Mouse (Mus musculus) heart, postnatal 0 days (tissue): ENCODE results near the gene Adipoq. TPM values are rescaled to one million over a fixed set of nuclear protein-coding genes. Genes with fewer than 3 reads are reported as not detected.
A peak's percentile ranks its signal among the peaks of the same experiment; 100 is the strongest.

Experiments used
- ATAC-seq: fragments of 200-750 bp; cut with Nextera tagmentation; 2 replicates; pipeline ENCODE4 v1.8.0; 2017; ENCODE audit warnings: low read depth, moderate number of reproducible peaks, moderate library complexity; ENCODE audit not compliant: insufficient read depth
- DNase-seq: peaks from one replicate; pipeline ENCODE4 v3.0.0-alpha.2; 2016; ENCODE audit warnings: low spot score
- H3K27ac ChIP-seq: fragments of 300-500 bp; sonication (generic); 2 replicates; pipeline ENCODE4 v1.5.1; 2014; ENCODE audit warnings: low read depth, mild to moderate bottlenecking
- H3K27me3 ChIP-seq: fragments of 300-500 bp; sonication (generic); 2 replicates; pipeline ENCODE4 v1.6.1; 2014; ENCODE audit warnings: low read length, mixed read lengths; ENCODE audit not compliant: control insufficient read depth, insufficient read depth
- H3K36me3 ChIP-seq: fragments of 300-500 bp; sonication (generic); replicated peaks from 2 replicates; pipeline ENCODE4 v1.6.1; 2014; ENCODE audit warnings: low read length, mixed read lengths; ENCODE audit not compliant: control insufficient read depth, insufficient read depth
- H3K4me1 ChIP-seq: fragments of 300-500 bp; sonication (generic); 2 replicates; pipeline ENCODE4 v1.6.1; 2014; ENCODE audit warnings: antibody characterized with exemption; ENCODE audit not compliant: control insufficient read depth, insufficient read depth
- H3K4me2 ChIP-seq: fragments of 300-500 bp; sonication (generic); 2 replicates; pipeline ENCODE4 v1.6.1; 2014; ENCODE audit warnings: low read depth, mild to moderate bottlenecking, low read length, moderate library complexity
- H3K4me3 ChIP-seq: fragments of 300-500 bp; sonication (generic); 2 replicates; pipeline ENCODE4 v1.5.1; 2014; ENCODE audit warnings: low read depth, low read length
- H3K9ac ChIP-seq: fragments of 300-500 bp; sonication (generic); replicated peaks from 2 replicates; pipeline ENCODE4 v1.6.1; 2014; ENCODE audit warnings: low read depth, low read length, mixed read lengths
- H3K9me3 ChIP-seq: fragments of 300-500 bp; sonication (generic); replicated peaks from 2 replicates; pipeline ENCODE4 v1.6.1; 2016; ENCODE audit warnings: low read length; ENCODE audit not compliant: control insufficient read depth
- CTCF ChIP-seq: IDR thresholded peaks from 2 replicates; pipeline ENCODE4 v1.5.1; 2016; ENCODE audit warnings: antibody characterized with exemption, control low read depth, low read depth
- EP300 ChIP-seq: IDR thresholded peaks from 2 replicates; pipeline ENCODE4 v1.6.1; 2016; ENCODE audit warnings: antibody characterized with exemption, low read depth
- WGBS: fragments of 180-500 bp; shearing (Covaris S2); extraction: QIAGEN DNeasy Blood & Tissue Kit; methylation state at CpG from one replicate; pipeline ENCODE4 v1.1.7; 2014; 5-methylcytosine and 5-hydroxymethylcytosine counted together
- polyA plus RNA-seq: library from polyadenylated mRNA; unstranded; fragments of >200 nt; fragmentation: Nextera tagmentation; extraction: Ambion mirVana; gene quantifications from 2 replicates; pipeline ENCODE4 v1.2.1, GENCODE M21; 2015
- total RNA-seq: library from RNA; depleted of rRNA; stranded (reverse); fragments of >200 nt; gene quantifications from 2 replicates; pipeline ENCODE4 v1.2.3, GENCODE M21; 2014; ENCODE audit warnings: low replicate concordance

Gene Adipoq
- total and polyA plus RNA-seq, 2 experiments from 2014 or later = 0.20 TPM; not detected in 1

DNA sequence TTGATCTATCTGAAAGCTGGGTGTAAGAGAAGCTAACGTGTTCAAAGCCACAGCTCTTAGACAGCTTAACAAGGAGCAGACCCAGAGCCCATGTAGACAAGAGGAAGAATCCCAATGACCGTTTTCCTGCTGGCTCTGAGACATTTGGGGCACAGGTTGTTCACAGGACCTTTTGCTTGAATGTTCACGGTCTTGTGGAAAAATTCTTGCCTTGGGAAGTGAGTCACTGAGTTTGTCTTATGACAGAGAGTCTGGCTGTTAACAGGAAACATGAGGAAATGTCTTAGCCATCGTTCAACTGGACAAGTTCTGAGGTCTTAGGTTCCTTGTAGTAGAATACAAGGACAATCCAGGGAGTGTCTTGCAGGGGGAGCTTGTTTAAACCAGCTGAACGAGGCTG, 20.7 kb downstream of the Adipoq start:
- H3K4me3 ChIP-seq = no peak overlapping the region
- H3K27me3 ChIP-seq = no peaks in the 10 kb centered on the region
- TF ChIP-seq CTCF = no peak
- TF ChIP-seq EP300 = no peak
- H3K4me2 ChIP-seq = no peak overlapping the region
- WGBS = 38% methylated on average over 5 of the region's 5 CpGs
- H3K36me3 ChIP-seq = no peaks in the 10 kb centered on the region
- ATAC-seq = peak; percentile 51
- H3K9me3 ChIP-seq = no peaks in the 10 kb centered on the region
- DNase-seq = peak; percentile 38
- no peaks in the 10 kb centered on the region for H3K4me1 ChIP-seq
- no peak overlapping the region for H3K9ac ChIP-seq
- H3K27ac ChIP-seq = peak overlapping the region; percentile 76

DNA sequence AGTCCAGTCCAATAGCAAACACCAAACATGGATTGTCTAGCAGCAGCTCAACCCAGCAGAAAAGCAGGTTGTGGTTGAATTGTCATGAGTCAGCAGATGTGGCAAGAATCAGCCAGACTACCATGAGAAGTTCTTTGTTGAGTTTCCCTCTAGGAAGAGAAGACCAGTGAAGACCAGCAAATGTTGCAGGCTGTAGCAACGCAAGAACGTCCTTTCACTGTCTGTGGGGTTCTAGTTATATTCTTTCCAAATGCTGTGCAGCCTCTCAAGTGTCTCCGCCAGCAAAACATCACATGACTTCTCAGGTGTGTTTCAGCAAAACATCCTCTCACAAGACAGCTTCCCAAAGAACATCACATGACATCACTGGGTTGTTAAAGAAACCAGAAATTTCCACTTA, 24.5 kb downstream of the Adipoq start:
- ATAC-seq (no peak), DNase-seq (no peak)
- WGBS = 92% methylated on average over 3 of the region's 3 CpGs
- Histone ChIP-seq H3K27ac (no peak overlapping the region), H3K4me1 (no peaks in the 10 kb centered on the region), H3K36me3 (no peaks in the 10 kb centered on the region), H3K4me2 (no peak overlapping the region), H3K4me3 (no peak overlapping the region), H3K9ac (no peak overlapping the region), H3K27me3 (no peaks in the 10 kb centered on the region), H3K9me3 (peaks cover 5% of the 10 kb centered on the region; the same call in 1 of the 2 replicates)
- TF ChIP-seq CTCF = no peak
- TF ChIP-seq EP300 = no peak

DNA sequence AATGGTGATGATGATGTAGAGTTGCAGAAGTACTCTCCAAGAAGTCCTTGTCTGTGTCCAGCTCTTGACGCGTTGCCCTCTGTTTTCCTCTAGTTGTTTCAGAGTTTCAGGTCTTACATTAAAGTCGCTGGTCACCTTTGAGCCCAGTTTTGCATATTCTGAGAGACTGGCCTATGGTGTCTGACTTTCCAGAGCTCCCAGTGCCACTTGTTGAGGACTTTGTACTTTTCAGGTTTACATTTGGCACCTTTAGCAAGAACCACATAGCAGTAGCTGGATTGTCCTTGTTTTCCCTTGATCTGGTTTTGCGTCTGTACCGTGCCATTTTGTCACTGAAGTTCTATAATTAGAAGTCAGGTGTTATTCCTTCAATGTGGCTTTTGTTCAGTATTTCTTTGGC, 27.6 kb downstream of the Adipoq start:
- no peak overlapping the region for H3K4me2 ChIP-seq
- DNase-seq (no peak), ATAC-seq (no peak)
- H3K9ac ChIP-seq = no peak overlapping the region
- H3K36me3 ChIP-seq = no peaks in the 10 kb centered on the region
- H3K27me3 ChIP-seq = no peaks in the 10 kb centered on the region
- no peak overlapping the region for H3K27ac ChIP-seq
- H3K4me1 ChIP-seq = peaks cover 5% of the 10 kb centered on the region; the same call in 1 of the 2 replicates
- TF ChIP-seq CTCF = no peak
- no peak for TF ChIP-seq EP300
- 83% methylated on average over 5 of the region's 5 CpGs for WGBS
- no peak overlapping the region for H3K4me3 ChIP-seq
- H3K9me3 ChIP-seq = peaks cover 5% of the 10 kb centered on the region; the same call in 1 of the 2 replicates

DNA sequence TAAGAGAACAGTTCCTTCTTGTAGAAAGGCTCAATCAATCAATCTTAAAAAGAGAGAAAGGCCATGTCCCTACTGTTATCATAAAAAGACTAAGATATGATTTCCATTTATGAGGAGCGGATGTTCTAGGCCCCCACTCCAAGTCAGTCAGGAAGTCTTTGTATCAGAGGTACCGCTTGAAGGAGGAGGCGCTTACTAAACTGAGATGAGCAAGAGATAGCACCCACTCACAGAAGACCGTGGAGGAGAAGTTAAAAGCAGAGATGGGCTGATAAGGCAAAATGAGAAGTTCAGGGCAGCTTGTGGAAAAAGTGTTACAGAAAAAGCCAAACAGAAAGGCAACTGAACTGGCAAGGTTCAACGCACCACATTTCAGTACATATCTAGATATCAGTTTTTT, 28.5 kb downstream of the Adipoq start:
- Histone ChIP-seq H3K36me3 (no peaks in the 10 kb centered on the region), H3K4me2 (no peak overlapping the region), H3K27me3 (no peaks in the 10 kb centered on the region), H3K4me1 (peaks cover 5% of the 10 kb centered on the region; the same call in 1 of the 2 replicates), H3K4me3 (no peak overlapping the region), H3K27ac (no peak overlapping the region), H3K9me3 (peaks cover 5% of the 10 kb centered on the region; the same call in 1 of the 2 replicates), H3K9ac (no peak overlapping the region)
- ATAC-seq = no peak
- DNase-seq = no peak
- TF ChIP-seq CTCF (no peak), EP300 (no peak)
- 69% methylated on average over 5 of the region's 5 CpGs for WGBS

DNA sequence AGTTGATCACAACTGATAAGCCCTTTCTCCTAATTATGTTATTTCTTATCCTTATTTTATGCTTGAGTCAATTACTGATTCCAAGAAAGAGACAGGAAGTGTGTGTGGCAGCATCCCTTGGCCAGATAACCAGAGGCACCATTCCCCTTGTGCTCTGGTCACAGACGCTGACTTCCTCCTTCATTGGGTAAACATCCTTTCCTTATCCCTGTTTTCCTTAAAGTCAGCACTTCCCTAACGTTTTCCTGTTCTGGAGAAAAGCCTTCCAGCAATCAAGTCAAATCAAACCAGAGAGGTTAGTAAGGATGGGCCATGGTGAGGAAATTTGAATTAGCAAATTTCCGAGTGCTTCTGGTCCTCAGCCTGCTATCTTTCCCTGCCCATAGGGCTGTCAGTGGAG, 29.6 kb downstream of the Adipoq start:
- 32% methylated on average over 3 of the region's 3 CpGs for WGBS
- peaks cover 5% of the 10 kb centered on the region; the same call in 1 of the 2 replicates for H3K4me1 ChIP-seq
- peak overlapping the region; percentile 20; the same call in 1 of the 2 replicates for H3K27ac ChIP-seq
- ATAC-seq (no peak), DNase-seq (peak; percentile 10)
- no peak overlapping the region for H3K9ac ChIP-seq
- no peak overlapping the region for H3K4me3 ChIP-seq
- H3K4me2 ChIP-seq = no peak overlapping the region
- peaks cover 5% of the 10 kb centered on the region; the same call in 1 of the 2 replicates for H3K9me3 ChIP-seq
- no peaks in the 10 kb centered on the region for H3K27me3 ChIP-seq
- H3K36me3 ChIP-seq = no peaks in the 10 kb centered on the region
- no peak for TF ChIP-seq CTCF
- TF ChIP-seq EP300 = no peak

DNA sequence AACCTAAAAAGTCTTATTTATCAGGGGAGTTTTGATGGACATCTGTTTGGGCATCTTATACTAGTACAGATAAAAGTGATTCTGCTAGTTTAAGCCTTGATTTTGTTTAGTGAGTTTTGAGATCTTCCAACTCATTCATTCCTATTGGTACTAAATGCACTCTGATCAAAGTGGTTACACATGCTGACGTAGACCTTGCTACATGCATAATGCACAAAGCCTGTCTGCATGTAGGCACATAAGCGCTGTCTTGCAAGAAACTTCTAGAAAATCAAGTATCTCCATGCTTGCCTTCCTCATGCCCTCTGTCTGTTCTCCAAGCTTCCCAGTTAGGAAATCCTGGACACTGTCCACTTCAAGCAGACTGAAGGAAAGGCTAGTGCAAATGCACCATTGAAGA, 31.5 kb downstream of the Adipoq start:
- Histone ChIP-seq H3K9ac (no peak overlapping the region), H3K27ac (no peak overlapping the region), H3K9me3 (peaks cover 1% of the 10 kb centered on the region; the same call in 1 of the 2 replicates), H3K4me1 (peaks cover 5% of the 10 kb centered on the region; the same call in 1 of the 2 replicates), H3K36me3 (no peaks in the 10 kb centered on the region), H3K27me3 (no peaks in the 10 kb centered on the region), H3K4me2 (no peak overlapping the region), H3K4me3 (no peak overlapping the region)
- ATAC-seq (no peak), DNase-seq (no peak)
- TF ChIP-seq EP300 (no peak), CTCF (no peak)
- WGBS = 93% methylated on average over 2 of the region's 2 CpGs
